Mouse (Mus musculus): ENCODE data around the gene Prss56.

- TF ChIP-seq CTCF (IDR thresholded peaks at IDR 0.05; ENCODE audit: borderline replicate concordance, insufficient read depth, low read length) (no peak), POLR2A (IDR thresholded peaks at IDR 0.05; ENCODE audit: low read depth, low read length) (no peak)
Observed at GRCm38 (mm10) chr1:87183998-87184750, 1.1 kb downstream of the Prss56 start.

All from embryonic fibroblast, embryonic 13.5 days (primary cell).